Mouse (Mus musculus) liver, embryonic 16.5 days (tissue): ENCODE results near the gene Hist2h2ac. TPM values are rescaled to one million over a fixed set of nuclear protein-coding genes. Genes with fewer than 3 reads are reported as not detected.

ENCODE experiments used
- ATAC-seq: fragments of 200-750 bp; cut with Nextera tagmentation; 2 replicates; pipeline ENCODE4 v1.8.0; 2017; ENCODE audit warnings: low read depth, mild to moderate bottlenecking, moderate number of reproducible peaks, moderate library complexity
- H3K27ac ChIP-seq: fragments of 300-500 bp; sonication (generic); 2 replicates; pipeline ENCODE4 v1.5.1; 2014; ENCODE audit warnings: mild to moderate bottlenecking, low read length
- H3K27me3 ChIP-seq: fragments of 300-500 bp; sonication (generic); 2 replicates; pipeline ENCODE4 v1.6.1; 2014; ENCODE audit warnings: low read depth, low read length, mixed read lengths; ENCODE audit not compliant: control insufficient read depth, insufficient read depth
- H3K36me3 ChIP-seq: fragments of 300-500 bp; sonication (generic); 2 replicates; pipeline ENCODE4 v1.6.1; 2014; ENCODE audit warnings: mild to moderate bottlenecking; ENCODE audit not compliant: control insufficient read depth, insufficient read depth
- H3K4me1 ChIP-seq: fragments of 300-500 bp; sonication (generic); 2 replicates; pipeline ENCODE4 v1.6.1; 2014; ENCODE audit warnings: low read depth, low read length, mixed read lengths; ENCODE audit not compliant: control insufficient read depth
- H3K4me2 ChIP-seq: fragments of 300-500 bp; sonication (generic); 2 replicates; pipeline ENCODE4 v1.6.1; 2014; ENCODE audit warnings: low read depth, low read length, mixed read lengths
- H3K4me3 ChIP-seq: fragments of 300-500 bp; sonication (generic); 2 replicates; pipeline ENCODE4 v1.5.1; 2014; ENCODE audit warnings: low read depth, mild to moderate bottlenecking, low read length
- H3K9ac ChIP-seq: fragments of 300-500 bp; sonication (generic); 2 replicates; pipeline ENCODE4 v1.6.1; 2014; ENCODE audit warnings: low read depth, low read length
- H3K9me3 ChIP-seq: fragments of 300-500 bp; sonication (generic); replicated peaks from 2 replicates; pipeline ENCODE4 v1.6.1; 2016; ENCODE audit warnings: low read length; ENCODE audit not compliant: control insufficient read depth
- whole genome bisulfite sequencing: fragments of 180-500 bp; shearing (Covaris S2); extraction: QIAGEN DNeasy Blood & Tissue Kit; methylation state at CpG from one replicate; pipeline ENCODE4 v1.1.7; 2014; ENCODE audit not compliant: insufficient replicate concordance; 5-methylcytosine and 5-hydroxymethylcytosine counted together
- polyA plus RNA-seq: library from polyadenylated mRNA; unstranded; fragments of >200 nt; fragmentation: Nextera tagmentation; extraction: Ambion mirVana; gene quantifications from 2 replicates; pipeline ENCODE4 v1.2.1, GENCODE M21; 2015

The Hist2h2ac gene
- polyA plus RNA-seq, 1 experiment from 2014 or later: 11.6 TPM

DNA sequence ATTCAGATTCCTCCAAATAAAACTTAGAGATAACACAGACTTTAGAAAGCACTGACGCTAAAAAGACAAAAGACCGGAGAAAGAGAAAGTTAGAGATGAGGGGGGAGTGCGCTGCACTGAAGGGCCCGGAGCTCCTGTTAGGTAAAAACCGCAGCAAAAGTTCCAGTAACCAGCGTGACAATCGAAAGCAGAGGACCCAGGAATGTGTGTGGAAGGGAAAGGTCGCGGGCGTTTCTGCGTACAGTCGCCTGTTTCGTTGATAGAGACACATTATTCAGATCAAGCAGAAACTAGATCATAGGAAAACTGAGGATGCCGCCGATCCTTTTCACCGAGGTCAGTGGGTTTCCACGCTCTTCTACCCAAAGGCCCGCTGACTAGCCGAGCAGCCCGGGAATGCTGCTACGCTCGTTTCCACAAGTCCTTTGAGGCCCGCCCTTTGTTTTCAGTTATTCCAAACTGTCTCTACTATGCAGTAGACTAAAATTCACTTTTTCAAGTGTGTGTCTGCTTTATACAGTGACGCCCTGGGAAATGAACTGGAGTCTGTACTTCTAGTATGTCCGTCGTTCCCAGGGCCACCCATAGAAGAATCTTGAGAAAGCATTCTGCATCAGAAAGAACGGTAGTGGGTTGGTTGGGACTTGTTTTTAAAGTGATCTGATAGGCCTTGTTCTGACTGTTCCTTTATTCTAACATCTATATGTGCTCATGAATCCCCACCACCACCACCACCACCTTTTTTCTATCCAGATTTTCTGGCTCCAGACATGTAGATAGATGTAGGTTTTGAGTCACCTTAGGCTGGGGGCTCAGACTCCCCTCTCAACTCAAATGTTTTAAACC is 43.1 kb upstream of the Hist2h2ac start:
- ATAC-seq: no peak
- 4% methylated on average over 27 of the region's 27 CpGs for WGBS
- H3K4me3 ChIP-seq: peak overlapping the region; percentile 68
- H3K27me3 ChIP-seq: no peaks in the 10 kb centered on the region
- peak overlapping the region; percentile 70 for H3K4me2 ChIP-seq
- H3K4me1 ChIP-seq: peaks cover 45% of the 10 kb centered on the region
- H3K36me3 ChIP-seq: no peaks in the 10 kb centered on the region
- peak overlapping the region; percentile 99 for H3K27ac ChIP-seq
- no peaks in the 10 kb centered on the region for H3K9me3 ChIP-seq
- peak overlapping the region; percentile 84 for H3K9ac ChIP-seq

DNA sequence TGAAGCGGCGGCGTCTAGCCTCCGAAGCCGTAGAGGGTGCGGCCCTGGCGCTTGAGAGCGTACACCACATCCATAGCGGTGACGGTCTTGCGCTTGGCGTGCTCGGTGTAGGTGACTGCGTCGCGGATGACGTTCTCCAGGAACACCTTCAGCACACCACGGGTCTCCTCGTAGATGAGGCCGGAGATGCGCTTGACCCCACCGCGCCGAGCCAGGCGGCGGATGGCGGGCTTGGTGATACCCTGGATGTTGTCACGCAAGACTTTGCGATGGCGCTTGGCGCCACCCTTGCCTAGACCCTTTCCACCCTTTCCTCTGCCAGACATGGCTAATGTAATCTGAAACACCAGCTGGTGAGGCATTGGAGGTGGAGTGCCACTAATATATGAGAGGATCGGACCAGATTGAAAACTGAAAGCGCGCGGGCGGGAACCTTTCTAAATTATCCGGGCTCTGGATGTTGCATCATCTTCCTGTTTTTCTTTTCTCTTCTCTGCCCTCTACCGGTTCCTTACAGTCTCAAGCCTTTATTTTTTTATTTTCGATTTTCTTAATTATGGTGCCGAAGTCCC is 42.4 kb upstream of the Hist2h2ac start, which contains the start of gene Hist2h4:
TSS of gene Hist2h4 (minus strand) at position 333 of the 572 bp plus-strand sequence.
- Histone ChIP-seq H3K9ac (peak within 1 kb of the TSS; percentile 84), H3K36me3 (no peaks in the 10 kb centered on the region), H3K9me3 (no peaks in the 10 kb centered on the region), H3K4me1 (peaks cover 44% of the 10 kb centered on the region), H3K4me3 (peak within 1 kb of the TSS; percentile 68), H3K4me2 (peak within 1 kb of the TSS; percentile 70), H3K27ac (peak within 1 kb of the TSS; percentile 99), H3K27me3 (no peaks in the 10 kb centered on the region)
- ATAC-seq: peak; percentile 87
- under 1% methylated on average over 40 of the region's 40 CpGs for WGBS

DNA sequence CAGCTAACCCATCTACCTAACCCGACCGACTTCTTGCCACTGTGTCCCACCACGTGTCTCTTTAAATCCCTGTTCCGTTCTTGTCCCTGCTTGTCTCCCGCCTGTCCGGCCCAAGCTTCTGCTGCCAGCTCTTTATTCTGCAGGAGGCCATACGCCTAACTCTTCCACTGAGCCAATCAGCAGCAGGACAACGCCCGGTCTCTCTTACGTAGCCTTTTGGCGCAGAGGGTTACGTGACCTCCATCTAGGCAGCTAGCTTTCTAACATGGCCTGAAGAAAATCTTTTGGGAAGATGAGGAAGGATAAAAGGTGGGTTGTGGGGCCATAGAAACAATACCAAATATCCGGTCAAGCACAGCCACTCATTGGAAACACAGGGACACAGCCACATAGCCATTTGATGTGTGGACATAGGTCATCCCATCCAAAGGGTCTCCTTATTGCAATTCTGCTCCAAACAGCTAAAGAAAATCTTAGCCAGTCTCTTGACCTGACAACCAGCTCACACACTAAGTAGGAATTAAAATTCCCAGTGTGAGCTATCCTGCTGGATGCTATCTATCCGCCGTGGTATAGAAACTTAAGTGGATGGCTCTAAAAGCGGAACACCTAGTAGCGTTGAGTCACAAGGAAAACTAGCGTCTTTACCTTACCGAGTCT is 41.7 kb upstream of the Hist2h2ac start:
- H3K9ac ChIP-seq: peak overlapping the region; percentile 84
- H3K36me3 ChIP-seq: no peaks in the 10 kb centered on the region
- peak; percentile 75 for ATAC-seq
- WGBS: 1% methylated on average over 19 of the region's 19 CpGs
- H3K27ac ChIP-seq: peak overlapping the region; percentile 99
- no peaks in the 10 kb centered on the region for H3K27me3 ChIP-seq
- peak overlapping the region; percentile 70 for H3K4me2 ChIP-seq
- peak overlapping the region; percentile 68 for H3K4me3 ChIP-seq
- peaks cover 38% of the 10 kb centered on the region for H3K4me1 ChIP-seq
- no peaks in the 10 kb centered on the region for H3K9me3 ChIP-seq

DNA sequence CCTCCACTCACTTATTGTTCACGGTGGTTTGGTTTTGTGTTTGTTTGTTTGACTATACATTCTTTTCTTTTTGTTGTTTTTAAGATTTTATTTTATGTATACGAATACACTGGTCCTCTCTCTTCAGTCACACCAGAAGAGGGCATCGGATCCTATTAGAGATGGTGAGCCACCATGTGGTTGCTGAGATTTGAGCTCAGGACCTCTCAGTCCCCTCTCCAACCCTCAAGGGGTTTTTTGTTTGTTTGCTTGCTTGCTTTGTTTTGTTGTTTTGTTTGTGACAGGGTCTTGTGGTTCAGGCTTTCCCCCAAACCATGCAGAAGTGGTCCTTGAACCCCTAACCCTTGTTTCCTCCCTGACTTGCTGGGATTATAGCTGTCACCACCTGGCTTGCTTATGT is 40.9 kb upstream of the Hist2h2ac start:
- Histone ChIP-seq H3K4me3 (peak overlapping the region; percentile 68), H3K36me3 (no peaks in the 10 kb centered on the region), H3K27ac (peak overlapping the region; percentile 99), H3K4me2 (peak overlapping the region; percentile 70), H3K4me1 (peaks cover 36% of the 10 kb centered on the region), H3K9ac (peak overlapping the region; percentile 84), H3K27me3 (no peaks in the 10 kb centered on the region), H3K9me3 (no peaks in the 10 kb centered on the region)
- ATAC-seq: no peak
- 53% methylated on average over 3 of the region's 3 CpGs for WGBS

DNA sequence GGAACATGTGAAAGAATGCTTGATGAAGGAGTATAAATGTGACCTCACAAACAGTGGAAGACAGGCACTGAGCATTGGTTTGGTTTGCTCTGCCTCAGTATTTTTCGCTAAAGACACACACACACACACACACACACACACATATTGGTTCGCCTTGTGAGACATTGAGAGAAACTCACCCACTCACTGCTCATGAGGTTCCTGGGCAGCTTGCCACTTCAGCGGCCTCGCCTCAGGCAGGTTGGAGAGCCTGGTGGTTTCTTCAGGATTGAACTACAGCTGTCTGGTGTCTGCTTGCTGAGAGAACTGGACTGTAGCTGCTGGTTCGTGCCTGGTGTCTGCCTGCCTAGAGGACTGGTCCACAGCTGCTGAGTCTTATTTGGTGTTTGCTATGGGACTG is 39.5 kb upstream of the Hist2h2ac start:
- no peak for ATAC-seq
- WGBS: 80% methylated on average over 5 of the region's 5 CpGs

DNA sequence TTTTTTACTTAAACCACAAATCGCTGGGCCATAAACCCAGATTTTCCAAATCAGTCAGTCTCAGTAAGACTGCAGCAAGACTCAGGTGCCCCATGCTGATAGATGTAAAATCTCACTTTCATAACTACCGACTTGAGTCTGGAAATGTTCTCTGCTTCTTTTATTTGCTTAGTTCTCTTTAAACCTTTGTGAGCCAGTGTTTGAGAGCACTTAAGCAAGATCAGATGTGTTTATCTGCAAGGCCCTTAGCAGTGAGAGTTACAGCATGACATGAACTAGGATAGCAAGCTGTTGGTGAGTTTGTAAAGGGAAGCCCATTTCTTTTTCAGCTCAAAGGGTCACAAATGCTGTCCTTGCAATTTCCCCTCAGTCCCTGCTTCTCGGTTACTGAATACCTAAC is 36.5 kb upstream of the Hist2h2ac start:
- H3K4me3 ChIP-seq: no peak overlapping the region
- ATAC-seq: no peak
- H3K36me3 ChIP-seq: no peaks in the 10 kb centered on the region
- 70% methylated on average over 3 of the region's 3 CpGs for WGBS
- H3K9me3 ChIP-seq: no peaks in the 10 kb centered on the region
- H3K27ac ChIP-seq: no peak overlapping the region
- no peak overlapping the region for H3K9ac ChIP-seq
- no peaks in the 10 kb centered on the region for H3K27me3 ChIP-seq
- H3K4me2 ChIP-seq: no peak overlapping the region
- H3K4me1 ChIP-seq: peaks cover 41% of the 10 kb centered on the region

More for the DNA sequence above, 39.5 kb upstream of the Hist2h2ac start:
- Histone ChIP-seq H3K36me3 (no peaks in the 10 kb centered on the region), H3K4me1 (peaks cover 35% of the 10 kb centered on the region), H3K27me3 (no peaks in the 10 kb centered on the region), H3K4me3 (no peak overlapping the region), H3K4me2 (no peak overlapping the region), H3K27ac (no peak overlapping the region), H3K9ac (no peak overlapping the region), H3K9me3 (no peaks in the 10 kb centered on the region)

DNA sequence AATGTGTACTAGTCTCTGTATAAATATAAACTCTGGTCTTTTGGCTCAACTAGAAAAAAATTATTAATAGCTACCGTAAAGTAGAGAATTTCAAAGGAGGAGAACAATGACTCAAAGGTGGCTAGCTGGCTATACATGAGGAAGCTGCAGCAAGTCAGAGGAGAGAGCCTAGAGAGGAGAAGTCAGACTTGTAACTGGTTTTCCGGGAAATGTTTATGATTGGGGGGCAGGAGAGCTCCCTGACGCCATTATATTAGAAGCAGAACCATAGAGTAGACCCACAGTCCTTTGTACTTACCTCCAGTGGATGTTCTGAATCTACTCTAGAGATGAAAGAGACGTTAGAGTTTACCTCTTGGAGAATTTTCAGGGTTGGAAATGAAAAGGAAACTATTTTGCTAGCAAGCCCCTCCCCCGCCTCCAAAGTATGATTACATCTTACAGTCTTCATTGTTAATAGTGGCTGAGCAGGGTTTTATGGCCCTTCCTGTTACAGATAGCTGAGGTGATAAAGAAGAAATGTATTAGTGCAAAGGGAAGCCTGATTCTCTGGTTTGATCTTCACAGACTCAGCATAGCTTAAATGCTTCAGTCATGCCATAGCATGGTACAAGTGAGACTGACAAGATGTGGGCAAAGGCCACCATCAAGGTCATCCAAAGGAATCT is 35.4 kb upstream of the Hist2h2ac start:
- ATAC-seq: no peak
- 53% methylated on average over 5 of the region's 5 CpGs for WGBS
- Histone ChIP-seq H3K4me1 (peaks cover 31% of the 10 kb centered on the region), H3K4me2 (no peak overlapping the region), H3K9me3 (no peaks in the 10 kb centered on the region), H3K4me3 (no peak overlapping the region), H3K36me3 (no peaks in the 10 kb centered on the region), H3K9ac (peak overlapping the region; percentile 1; the same call in 1 of the 2 replicates), H3K27ac (no peak overlapping the region), H3K27me3 (no peaks in the 10 kb centered on the region)

DNA sequence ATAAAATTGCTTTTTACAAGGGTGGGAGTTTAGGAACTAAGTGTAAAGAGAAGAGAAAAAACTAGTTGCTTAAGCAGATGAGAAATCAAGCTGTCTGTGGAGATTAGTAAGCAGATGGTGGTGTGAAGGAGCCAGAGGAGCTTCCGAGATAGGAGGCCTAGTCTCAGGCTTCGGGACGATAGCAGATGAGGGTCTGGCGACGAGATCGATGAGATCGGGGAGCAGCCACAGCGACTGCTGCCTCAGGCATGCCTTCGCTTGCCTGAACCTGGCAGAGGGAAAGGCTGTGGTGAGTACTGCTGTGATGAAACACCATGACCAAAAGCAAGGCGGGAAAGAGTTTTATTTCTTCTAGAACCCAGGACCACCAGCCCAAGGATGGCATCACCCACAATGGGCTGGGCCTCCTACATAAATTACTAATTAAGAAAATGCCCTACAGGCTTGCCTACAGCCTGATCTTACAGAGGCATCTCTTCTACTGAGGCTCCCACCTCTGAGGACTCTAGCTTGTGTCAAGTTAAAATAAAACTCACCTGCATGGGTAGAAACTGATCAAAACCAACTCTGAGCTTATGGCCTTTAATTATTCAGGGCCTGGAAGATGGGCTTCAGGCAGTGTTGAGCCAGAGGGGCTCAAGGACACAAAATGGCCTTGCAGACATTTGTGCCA is 34.1 kb upstream of the Hist2h2ac start:
- peak overlapping the region; percentile 21 for H3K4me3 ChIP-seq
- peak overlapping the region; percentile 59 for H3K9ac ChIP-seq
- H3K4me2 ChIP-seq: peak overlapping the region; percentile 56
- peak overlapping the region; percentile 83 for H3K27ac ChIP-seq
- no peaks in the 10 kb centered on the region for H3K27me3 ChIP-seq
- no peaks in the 10 kb centered on the region for H3K9me3 ChIP-seq
- no peaks in the 10 kb centered on the region for H3K36me3 ChIP-seq
- 25% methylated on average over 10 of the region's 10 CpGs for WGBS
- peak; percentile 91 for ATAC-seq
- peaks cover 39% of the 10 kb centered on the region for H3K4me1 ChIP-seq
